24 mouse cellular contexts compared by ENCODE assay signal in the genomic region with DNA sequence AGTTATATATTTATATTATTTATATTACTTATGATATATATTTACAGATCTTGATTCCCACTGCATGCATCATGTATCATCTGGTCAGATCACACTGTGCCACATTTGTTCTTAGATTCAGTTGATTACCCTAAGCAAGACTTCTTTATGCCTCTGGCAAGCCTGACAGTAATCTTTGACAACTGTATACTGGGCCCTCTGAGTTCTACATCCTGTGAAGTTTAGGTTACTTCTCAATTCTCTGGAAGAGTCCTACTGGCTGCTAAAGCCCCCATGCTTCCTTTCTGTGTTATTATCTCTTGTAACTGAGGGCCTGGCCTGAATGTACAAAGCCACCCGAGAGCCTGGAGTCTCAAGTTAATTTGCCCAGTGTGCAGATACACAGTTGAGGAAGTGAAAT. TPM values are rescaled to one million over a fixed set of nuclear protein-coding genes. Genes with fewer than 3 reads are reported as not detected.
"Had no signal": no experiment of that assay in that cellular context is flagged by ENCODE, and none has a peak within 500 bp of the region (broad histone marks: within the 10 kb centered on the region; RNA-seq: fewer than 3 reads in every experiment).

No protein-coding gene starts in this region.

- H3K9me3 ChIP-seq: liver, embryonic 12.5 days; liver, embryonic 15.5 days; midbrain, embryonic 12.5 days; neural tube, embryonic 13.5 days had no signal

- H3K4me3 ChIP-seq: liver, embryonic 12.5 days; liver, embryonic 15.5 days; midbrain, embryonic 12.5 days; myocyte; neural tube, embryonic 13.5 days had no signal

- DNase-seq: kidney, adult 18-20 months; kidney, adult 9 months; kidney, postnatal 14 days; kidney, postnatal 4 days; left cerebral cortex, postnatal 4 days; liver; lung, adult 18-20 months; lung, postnatal 14 days; lung, postnatal 4 days; retina, postnatal 1 day; thymus, adult 2 months; thymus, postnatal 14 days; thymus, postnatal 4 days had no signal

- H3K27me3 ChIP-seq: liver, embryonic 12.5 days; liver, embryonic 15.5 days; neural tube, embryonic 13.5 days had no signal

- H3K27ac ChIP-seq: liver, embryonic 12.5 days; liver, embryonic 15.5 days; midbrain, embryonic 12.5 days; neural tube, embryonic 13.5 days; stomach, postnatal 0 days had no signal

- H3K36me3 ChIP-seq: liver, embryonic 15.5 days; midbrain, embryonic 12.5 days; neural tube, embryonic 13.5 days had no signal

- H3K9ac ChIP-seq: liver, embryonic 12.5 days; liver, embryonic 15.5 days; midbrain, embryonic 12.5 days had no signal

- ATAC-seq: liver, embryonic 12.5 days; midbrain, embryonic 16.5 days had no signal

- H3K4me2 ChIP-seq: liver, embryonic 12.5 days; liver, embryonic 15.5 days; midbrain, embryonic 12.5 days; neural tube, embryonic 13.5 days had no signal

RNA-seq across cellular contexts. Expression of gene Gm45623, which starts 52.6 kb away (rescaled TPM):
- total RNA-seq: megakaryocyte progenitor cell, adult 5-6 weeks; megakaryocyte-erythroid progenitor cell, adult 5-6 weeks; monocyte, adult 5-6 weeks; neutrophil, adult 5-6 weeks had no signal
- polyA plus RNA-seq: liver, embryonic 12.5 days; liver, embryonic 15.5 days; myocyte; thymus, adult 2 months had no signal
